Mouse (Mus musculus): ENCODE results near the gene Hspa1b. TPM values are rescaled to one million over a fixed set of nuclear protein-coding genes. Genes with fewer than 3 reads are reported as not detected.

Gene Hspa1b
- total RNA-seq, 2 experiments from 2014 or later: 13.9 to 67.7 TPM

DNA sequence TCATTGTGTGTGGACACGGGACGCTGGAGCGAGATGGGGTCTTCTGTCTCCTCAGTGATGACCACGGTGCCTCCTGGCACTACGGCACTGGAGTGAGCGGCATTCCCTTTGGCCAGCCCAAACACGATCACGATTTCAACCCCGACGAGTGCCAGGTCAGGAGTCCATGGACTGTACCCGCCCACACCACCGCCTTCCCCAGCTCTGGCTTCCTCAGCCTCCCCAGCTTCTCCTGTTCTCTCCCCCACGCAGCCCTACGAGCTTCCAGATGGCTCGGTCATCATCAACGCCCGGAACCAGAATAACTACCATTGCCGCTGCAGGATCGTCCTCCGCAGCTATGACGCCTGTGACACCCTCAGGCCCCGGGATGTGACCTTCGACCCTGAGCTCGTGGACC, 25.0 kb downstream of the Hspa1b start:
- ATAC-seq (replicated peaks; ENCODE audit: poor library complexity, severe bottlenecking): no peak

DNA sequence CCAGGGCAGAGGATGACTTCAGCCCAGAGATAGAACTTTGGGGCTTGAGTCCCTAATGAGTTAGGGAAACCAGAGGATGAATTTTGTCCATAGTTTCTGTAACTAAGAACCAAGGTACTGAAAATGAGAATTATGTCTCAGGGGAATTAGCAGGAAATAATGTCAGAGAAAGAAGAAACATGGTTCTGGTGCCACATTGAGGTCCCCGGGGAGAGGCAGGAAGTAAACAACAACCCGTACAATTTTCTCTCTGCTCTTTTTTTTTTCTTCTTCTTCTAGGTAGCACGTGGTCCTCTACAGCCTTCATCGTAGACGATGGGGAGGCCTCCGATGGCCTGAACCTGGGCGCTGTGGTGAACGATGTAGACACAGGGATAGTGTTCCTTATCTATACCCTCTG, 26.8 kb downstream of the Hspa1b start:
- ATAC-seq (replicated peaks; ENCODE audit: poor library complexity, severe bottlenecking): no peak

DNA sequence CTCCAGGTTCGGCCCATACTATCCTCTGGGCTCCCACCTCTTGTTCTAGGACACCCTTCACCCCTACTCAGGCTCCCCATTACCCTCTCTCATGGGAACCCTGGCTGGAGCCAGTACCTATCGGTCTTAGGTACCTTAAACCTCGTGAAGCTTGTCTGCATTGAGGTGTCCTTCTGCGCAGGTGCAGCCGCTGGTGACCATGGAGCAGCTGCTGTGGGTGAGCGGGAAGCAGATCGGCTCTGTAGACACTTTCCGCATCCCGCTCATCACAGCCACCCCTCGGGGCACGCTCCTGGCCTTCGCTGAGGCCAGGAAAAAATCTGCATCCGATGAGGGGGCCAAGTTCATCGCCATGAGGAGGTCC, 27.3 kb downstream of the Hspa1b start:
- no peak for ATAC-seq (replicated peaks; ENCODE audit: poor library complexity, severe bottlenecking)

DNA sequence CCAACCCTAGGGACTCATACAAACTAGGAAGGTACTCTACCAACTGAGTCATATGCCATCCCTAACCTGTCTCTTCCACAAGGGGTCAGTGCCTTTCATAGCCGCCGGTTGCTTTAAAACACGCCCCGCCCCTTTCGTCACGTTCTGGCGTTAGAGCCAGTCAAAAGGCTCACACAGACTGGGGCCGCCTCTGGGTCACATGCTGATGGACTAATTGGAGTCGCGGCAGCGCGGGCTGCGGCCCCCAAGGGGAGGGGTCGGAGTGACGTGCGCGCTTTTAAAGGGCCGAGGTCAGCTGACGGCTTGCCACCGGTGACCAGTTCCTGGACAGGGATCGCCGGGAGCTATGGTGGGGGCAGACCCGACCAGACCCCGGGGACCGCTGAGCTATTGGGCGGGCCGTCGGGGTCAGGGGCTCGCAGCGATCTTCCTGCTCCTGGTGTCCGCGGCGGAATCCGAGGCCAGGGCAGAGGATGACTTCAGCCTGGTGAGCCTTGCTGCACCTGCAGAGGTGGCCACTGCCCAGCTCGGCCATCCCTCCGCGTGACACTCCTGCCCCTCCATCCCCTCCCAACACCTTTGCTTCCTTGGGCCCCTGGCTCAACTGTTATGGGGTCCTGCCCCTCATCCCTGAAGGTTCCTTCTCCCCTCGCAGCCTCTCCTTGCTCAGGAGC, 27.8 kb downstream of the Hspa1b start, which contains the start of gene Neu1:
Gene Neu1, plus strand, starts transcription at position 193 of the 674 bp plus-strand sequence.
- peak; percentile 91 for ATAC-seq (replicated peaks; ENCODE audit: poor library complexity, severe bottlenecking)

DNA sequence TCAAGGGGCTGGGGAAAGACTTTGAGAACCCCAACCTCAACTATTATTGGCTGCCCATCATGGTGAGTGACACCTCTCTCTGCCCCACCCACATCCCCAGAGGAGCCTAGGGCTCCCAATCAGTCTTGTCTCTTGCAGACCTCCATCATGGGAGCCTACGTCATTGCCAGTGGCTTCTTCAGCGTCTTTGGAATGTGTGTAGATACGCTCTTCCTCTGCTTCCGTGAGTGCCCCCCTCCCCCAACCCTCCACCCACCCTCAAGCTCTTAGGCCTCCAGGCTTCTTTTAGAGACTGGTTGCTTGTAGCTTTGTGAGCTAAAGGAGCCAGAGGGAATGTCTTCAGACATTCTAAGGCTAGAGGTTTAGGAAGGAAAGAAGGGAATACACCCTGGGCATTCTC, 30.2 kb downstream of the Hspa1b start:
- no peak for ATAC-seq (replicated peaks; ENCODE audit: poor library complexity, severe bottlenecking)

DNA sequence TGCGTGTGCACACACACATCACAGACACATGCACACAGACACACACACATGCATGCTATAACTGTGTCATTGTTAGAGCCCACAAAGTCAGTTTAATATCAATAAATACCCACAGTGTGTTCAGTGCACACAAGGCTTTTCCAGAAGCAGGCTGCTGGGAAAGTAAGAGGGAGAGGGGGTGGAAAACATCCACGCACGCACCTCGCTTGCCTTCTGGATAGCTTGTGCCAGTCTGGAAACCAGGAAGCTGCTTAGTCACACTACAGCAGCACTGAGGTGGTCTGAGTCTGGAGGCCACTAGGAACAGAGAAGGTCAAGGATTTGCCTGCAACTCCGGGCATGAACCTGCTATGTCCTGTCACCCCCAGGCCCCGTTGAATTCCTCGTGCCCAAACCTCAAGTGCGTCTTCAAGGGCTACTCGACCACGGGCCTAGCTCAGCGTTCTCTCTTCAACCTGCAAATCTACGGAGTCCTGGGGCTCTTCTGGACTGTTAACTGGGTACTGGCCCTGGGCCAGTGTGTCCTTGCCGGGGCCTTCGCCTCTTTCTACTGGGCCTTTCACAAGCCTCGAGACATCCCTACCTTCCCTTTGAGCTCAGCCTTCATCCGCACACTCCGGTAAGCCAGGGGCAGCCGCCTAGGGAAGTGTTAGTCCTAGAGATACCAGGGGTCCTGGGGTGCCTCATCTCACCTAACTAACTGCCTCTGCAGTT, 31.6 kb downstream of the Hspa1b start:
- ATAC-seq (replicated peaks; ENCODE audit: poor library complexity, severe bottlenecking): no peak

DNA sequence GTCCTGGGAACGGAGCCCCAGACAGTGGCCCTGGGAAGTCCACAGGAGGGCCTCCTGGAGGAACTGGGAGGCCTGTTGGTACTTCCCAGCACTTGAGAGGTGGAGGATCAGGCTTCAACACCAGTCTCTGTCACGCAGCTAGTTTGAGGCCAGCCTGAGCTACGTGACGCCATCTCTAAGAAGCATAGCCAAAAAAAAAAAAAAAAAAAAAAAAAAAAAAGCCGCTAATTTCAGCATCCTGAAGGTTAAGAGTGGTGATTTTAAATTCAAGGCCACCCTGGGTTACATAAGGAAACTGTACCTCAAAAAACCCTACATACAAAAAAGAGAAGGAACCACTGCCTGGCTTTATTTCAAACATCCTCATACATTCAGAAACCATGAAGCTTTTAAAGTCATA, 34.8 kb downstream of the Hspa1b start:
- ATAC-seq (replicated peaks; ENCODE audit: poor library complexity, severe bottlenecking): peak; percentile 6; the same call in 1 of the 2 replicates

DNA sequence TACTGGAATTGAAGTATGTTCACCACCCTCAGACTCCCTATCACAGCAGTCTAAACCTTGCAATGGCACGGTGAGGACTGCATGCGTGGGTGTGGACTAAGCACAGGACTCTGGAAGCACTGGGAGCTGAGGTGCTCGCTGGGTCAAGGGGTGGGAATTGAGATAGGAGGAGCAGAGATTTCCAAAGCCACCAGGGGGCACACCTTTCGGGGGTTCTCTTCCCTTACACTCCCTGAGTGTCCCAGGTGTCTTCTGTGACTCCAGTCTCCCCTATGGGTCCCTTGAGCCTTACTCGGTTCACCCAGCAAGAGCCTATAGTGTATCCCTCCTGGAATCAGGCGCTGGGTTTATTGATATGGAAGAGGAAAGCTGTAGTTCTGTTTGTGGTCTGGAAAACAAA, 36.1 kb downstream of the Hspa1b start:
- ATAC-seq (replicated peaks; ENCODE audit: poor library complexity, severe bottlenecking): no peak; the same call in 1 of the 2 replicates

DNA sequence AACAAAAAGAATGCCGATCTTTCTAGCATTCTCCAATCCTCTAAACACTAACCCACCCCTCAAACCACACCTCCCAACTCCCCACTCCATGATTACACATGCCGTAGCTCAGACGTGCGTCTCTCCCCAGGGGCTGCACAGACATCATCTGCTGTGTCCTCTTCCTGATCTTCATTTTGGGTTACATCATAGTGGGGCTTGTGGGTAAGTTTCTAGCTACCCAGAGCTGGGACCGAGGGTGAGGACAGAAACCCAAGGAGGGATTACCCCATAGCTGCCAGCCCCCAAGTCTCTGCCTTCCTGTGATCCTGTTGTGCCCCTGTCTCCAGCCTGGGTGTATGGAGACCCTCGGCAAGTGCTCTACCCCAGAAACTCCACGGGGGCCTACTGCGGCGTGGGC, 41.9 kb downstream of the Hspa1b start:
- peak; percentile 78 for ATAC-seq (replicated peaks; ENCODE audit: poor library complexity, severe bottlenecking)

DNA sequence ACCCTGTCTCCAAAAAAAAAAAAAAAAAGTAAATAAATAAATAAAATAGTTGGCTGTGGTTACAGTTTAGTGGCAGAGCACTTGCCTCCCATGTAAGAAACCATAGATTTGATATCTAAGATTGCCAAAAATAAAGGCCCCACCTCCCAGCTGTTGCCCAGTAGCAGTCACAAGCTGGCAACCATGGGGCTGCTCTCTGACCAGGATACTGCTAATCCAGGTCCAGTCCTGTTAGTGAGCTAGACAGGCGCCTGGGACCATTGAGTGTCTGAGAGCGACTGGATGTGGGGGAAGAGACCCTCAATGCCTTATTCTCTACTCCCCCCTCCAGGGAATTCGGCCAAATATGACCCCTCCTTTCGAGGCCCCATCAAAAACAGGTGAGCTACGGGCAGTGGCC, 42.7 kb downstream of the Hspa1b start:
- ATAC-seq (replicated peaks; ENCODE audit: poor library complexity, severe bottlenecking): no peak

DNA sequence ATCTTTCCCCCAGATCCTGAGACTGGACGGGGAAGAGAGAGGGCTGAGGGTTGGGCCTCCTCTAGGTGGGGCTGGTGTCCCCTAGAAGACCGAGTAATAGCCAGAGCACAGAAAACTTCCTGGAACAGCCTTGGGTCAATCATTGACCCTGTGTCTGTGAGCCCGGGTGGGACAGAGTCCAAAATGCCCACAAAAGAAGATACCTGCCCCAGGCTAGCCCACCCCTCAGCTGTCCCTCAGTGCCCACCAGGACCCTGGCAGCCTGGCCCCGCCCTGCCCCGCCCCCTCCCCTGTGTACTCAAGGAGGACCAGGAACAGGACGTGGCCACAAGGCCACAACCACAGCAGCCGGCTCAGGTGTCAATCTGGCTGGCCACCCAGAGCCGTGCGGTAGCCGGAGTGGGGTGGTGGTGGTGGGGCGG, 43.6 kb downstream of the Hspa1b start:
- ATAC-seq (replicated peaks; ENCODE audit: poor library complexity, severe bottlenecking): peak; percentile 20; the same call in 1 of the 2 replicates

DNA sequence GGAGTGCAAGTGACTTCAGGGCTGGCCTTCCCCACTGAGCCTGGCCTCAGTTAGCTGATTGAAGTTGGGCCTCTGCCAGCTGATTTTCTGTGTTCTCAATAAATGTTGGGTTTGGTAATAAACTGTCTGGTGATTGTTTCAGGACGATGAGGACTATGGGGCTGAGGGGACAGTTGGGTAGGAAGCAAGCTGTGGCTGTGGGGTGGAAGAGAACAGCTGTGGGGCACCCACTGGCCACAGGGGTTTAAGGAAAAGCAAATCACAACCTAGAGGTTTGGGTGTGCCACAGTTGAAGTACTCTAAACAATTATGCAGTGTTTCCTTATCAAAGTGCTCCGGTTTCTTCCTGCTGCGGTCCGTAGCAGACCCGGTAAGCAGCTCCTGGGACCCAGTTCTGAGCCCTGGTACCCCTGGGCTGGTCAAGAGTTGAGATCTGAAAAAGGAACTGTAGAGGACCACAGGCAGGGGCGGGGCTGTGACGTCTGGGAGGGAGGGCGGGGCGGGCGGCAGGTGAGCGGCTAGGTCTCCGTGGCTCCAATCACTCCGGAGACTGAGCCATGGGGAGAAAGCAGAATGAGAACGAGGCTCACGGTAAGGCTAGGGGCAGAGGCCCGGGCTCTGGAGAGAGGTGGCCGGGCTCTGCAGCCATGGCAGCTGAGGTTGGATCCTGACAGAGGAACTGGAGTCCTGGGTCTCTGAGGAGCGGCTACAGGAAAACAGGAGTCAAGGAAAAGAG, 44.9 kb downstream of the Hspa1b start, which contains the start of gene Slc44a4:
Gene Slc44a4, plus strand, starts transcription at position 537 of the 736 bp plus-strand sequence.
- no peak for ATAC-seq (replicated peaks; ENCODE audit: poor library complexity, severe bottlenecking)

DNA sequence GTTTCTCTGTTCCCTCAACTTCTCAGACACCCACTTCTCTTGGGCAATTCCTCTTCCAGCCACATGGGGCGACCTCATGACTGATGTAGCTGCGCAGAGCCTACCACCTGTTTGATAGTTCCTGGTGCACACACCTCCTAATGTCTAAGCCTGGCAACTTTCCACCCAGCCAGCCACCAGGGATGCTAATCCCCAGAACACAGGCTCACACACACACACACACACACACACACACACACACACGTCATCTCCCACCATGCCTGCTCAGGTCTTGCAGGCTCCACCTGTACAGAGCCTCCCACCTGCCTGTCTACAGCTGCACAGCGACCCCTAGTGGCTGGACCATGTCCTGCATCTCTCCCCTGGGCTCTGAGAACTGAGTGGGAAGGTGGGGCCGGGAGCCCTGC, 47.1 kb downstream of the Hspa1b start:
- ATAC-seq (replicated peaks; ENCODE audit: poor library complexity, severe bottlenecking): peak; percentile 54

DNA sequence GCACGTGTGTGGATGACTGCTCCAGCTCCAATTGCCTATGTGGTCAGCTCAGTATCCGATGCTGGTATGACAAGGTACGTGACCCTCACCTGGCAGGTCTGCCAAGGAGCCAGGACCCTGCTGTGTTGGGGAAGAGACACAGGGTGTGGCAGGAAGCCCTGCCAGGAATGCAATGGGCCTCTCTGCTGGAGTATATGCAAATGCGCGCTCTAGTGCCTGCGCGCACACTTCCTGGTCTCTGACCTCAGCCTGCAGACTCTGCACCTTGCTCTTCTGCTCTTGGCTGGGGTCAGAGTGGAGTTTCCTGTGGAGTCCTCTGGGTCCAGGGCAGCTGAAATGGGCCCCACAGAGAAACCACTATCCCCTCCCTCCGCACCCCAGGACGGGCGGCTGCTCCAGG, 48.1 kb downstream of the Hspa1b start:
- ATAC-seq (replicated peaks; ENCODE audit: poor library complexity, severe bottlenecking): no peak

Other genes with a start within 250 kb of the Hspa1b start
Only the 30 nearest of the 42 such genes appear.
- gene Cyp21a1, start 154.7 kb downstream of the Hspa1b start, total RNA-seq (2014; fragmentation: Nextera tagmentation): not detected in 2 replicates
- not detected in 2 replicates for gene Cyp21a1, start 154.7 kb downstream of the Hspa1b start, total RNA-seq (2017)
- 24.0 and 47.6 TPM in 2 replicates for gene Stk19, start 122.3 kb downstream of the Hspa1b start, total RNA-seq (2014; fragmentation: Nextera tagmentation)
- gene Stk19, start 122.3 kb downstream of the Hspa1b start, total RNA-seq (2017): 23.1 and 29.0 TPM in 2 replicates
- 28.3 and 50.7 TPM in 2 replicates for gene Dxo, start 122.2 kb downstream of the Hspa1b start, total RNA-seq (2014; fragmentation: Nextera tagmentation)
- gene Dxo, start 122.2 kb downstream of the Hspa1b start, total RNA-seq (2017): 30.2 and 32.1 TPM in 2 replicates
- gene Skiv2l, start 109.0 kb downstream of the Hspa1b start, total RNA-seq (2014; fragmentation: Nextera tagmentation): 31.1 and 48.4 TPM in 2 replicates
- 29.3 and 43.9 TPM in 2 replicates for gene Skiv2l, start 109.0 kb downstream of the Hspa1b start, total RNA-seq (2017)
- 53.3 and 54.5 TPM in 2 replicates for gene Nelfe, start 108.8 kb downstream of the Hspa1b start, total RNA-seq (2014; fragmentation: Nextera tagmentation)
- 37.1 and 57.3 TPM in 2 replicates for gene Nelfe, start 108.8 kb downstream of the Hspa1b start, total RNA-seq (2017)
- not detected in 2 replicates for gene Cfb, start 96.7 kb downstream of the Hspa1b start, total RNA-seq (2014; fragmentation: Nextera tagmentation)
- not detected in 2 replicates for gene Cfb, start 96.7 kb downstream of the Hspa1b start, total RNA-seq (2017)
- gene Zbtb12, start 79.8 kb downstream of the Hspa1b start, total RNA-seq (2014; fragmentation: Nextera tagmentation): 12.2 and 14.2 TPM in 2 replicates
- gene Zbtb12, start 79.8 kb downstream of the Hspa1b start, total RNA-seq (2017): 13.3 and 15.3 TPM in 2 replicates
- gene Gm20547, start 77.2 kb downstream of the Hspa1b start, total RNA-seq (2014; fragmentation: Nextera tagmentation): not detected in 2 replicates
- gene Gm20547, start 77.2 kb downstream of the Hspa1b start, total RNA-seq (2017): not detected in 2 replicates
- gene C2, start 61.0 kb downstream of the Hspa1b start, total RNA-seq (2014; fragmentation: Nextera tagmentation): 1.5 and 7.7 TPM in 2 replicates
- 0.47 TPM in 1 of 2 replicates, not detected in the other for gene C2, start 61.0 kb downstream of the Hspa1b start, total RNA-seq (2017)
- gene Ehmt2, start 60.8 kb downstream of the Hspa1b start, total RNA-seq (2014; fragmentation: Nextera tagmentation): 78.2 and 87.0 TPM in 2 replicates
- gene Ehmt2, start 60.8 kb downstream of the Hspa1b start, total RNA-seq (2017): 90.9 and 120 TPM in 2 replicates
- 0.41 TPM in 1 of 2 replicates, not detected in the other for gene Slc44a4, start 44.8 kb downstream of the Hspa1b start, total RNA-seq (2014; fragmentation: Nextera tagmentation)
- 0.78 and 1.8 TPM in 2 replicates for gene Slc44a4, start 44.8 kb downstream of the Hspa1b start, total RNA-seq (2017)
- 30.3 and 35.3 TPM in 2 replicates for gene Neu1, start 28.0 kb downstream of the Hspa1b start, total RNA-seq (2014; fragmentation: Nextera tagmentation)
- 27.0 and 32.4 TPM in 2 replicates for gene Neu1, start 28.0 kb downstream of the Hspa1b start, total RNA-seq (2017)
- gene Gm20481, start 10.7 kb upstream of the Hspa1b start, total RNA-seq (2014; fragmentation: Nextera tagmentation): not detected in 2 replicates
- 0.34 and 1.4 TPM in 2 replicates for gene Gm20481, start 10.7 kb upstream of the Hspa1b start, total RNA-seq (2017)
- 5.5 and 6.2 TPM in 2 replicates for gene Hspa1a, start 12.9 kb upstream of the Hspa1b start, total RNA-seq (2014; fragmentation: Nextera tagmentation)
- gene Hspa1a, start 12.9 kb upstream of the Hspa1b start, total RNA-seq (2017): 45.2 and 49.0 TPM in 2 replicates
- not detected in 2 replicates for gene Hspa1l, start 13.5 kb upstream of the Hspa1b start, total RNA-seq (2014; fragmentation: Nextera tagmentation)
- gene Hspa1l, start 13.5 kb upstream of the Hspa1b start, total RNA-seq (2017): 0.09 TPM in 1 of 2 replicates, not detected in the other
- 129 and 305 TPM in 2 replicates for gene Lsm2, start 22.6 kb upstream of the Hspa1b start, total RNA-seq (2014; fragmentation: Nextera tagmentation)
- gene Lsm2, start 22.6 kb upstream of the Hspa1b start, total RNA-seq (2017): 42.0 and 71.6 TPM in 2 replicates
- 75.6 and 150 TPM in 2 replicates for gene Vars, start 41.7 kb upstream of the Hspa1b start, total RNA-seq (2014; fragmentation: Nextera tagmentation)
- 174 and 181 TPM in 2 replicates for gene Vars, start 41.7 kb upstream of the Hspa1b start, total RNA-seq (2017)
- gene Vwa7, start 57.3 kb upstream of the Hspa1b start, total RNA-seq (2014; fragmentation: Nextera tagmentation): 0.11 and 0.19 TPM in 2 replicates
- gene Vwa7, start 57.3 kb upstream of the Hspa1b start, total RNA-seq (2017): not detected in 2 replicates
- 2.5 TPM in 1 of 2 replicates, not detected in the other for gene Sapcd1, start 68.8 kb upstream of the Hspa1b start, total RNA-seq (2014; fragmentation: Nextera tagmentation)
- gene Sapcd1, start 68.8 kb upstream of the Hspa1b start, total RNA-seq (2017): 0.90 TPM in 1 of 2 replicates, not detected in the other
- 0.19 and 6.8 TPM in 2 replicates for gene Msh5, start 87.5 kb upstream of the Hspa1b start, total RNA-seq (2014; fragmentation: Nextera tagmentation)
- 0.62 and 3.6 TPM in 2 replicates for gene Msh5, start 87.5 kb upstream of the Hspa1b start, total RNA-seq (2017)
- gene Clic1, start 90.7 kb upstream of the Hspa1b start, total RNA-seq (2014; fragmentation: Nextera tagmentation): 231 and 245 TPM in 2 replicates
- 268 and 347 TPM in 2 replicates for gene Clic1, start 90.7 kb upstream of the Hspa1b start, total RNA-seq (2017)
- 3.4 TPM in 1 of 2 replicates, not detected in the other for gene Ddah2, start 99.8 kb upstream of the Hspa1b start, total RNA-seq (2014; fragmentation: Nextera tagmentation)
- 0.57 and 3.7 TPM in 2 replicates for gene Ddah2, start 99.8 kb upstream of the Hspa1b start, total RNA-seq (2017)
- gene Ly6g6c, start 106.2 kb upstream of the Hspa1b start, total RNA-seq (2014; fragmentation: Nextera tagmentation): not detected in 2 replicates
- gene Ly6g6c, start 106.2 kb upstream of the Hspa1b start, total RNA-seq (2017): not detected in 2 replicates
- not detected in 2 replicates for gene Mpig6b, start 106.9 kb upstream of the Hspa1b start, total RNA-seq (2014; fragmentation: Nextera tagmentation)
- gene Mpig6b, start 106.9 kb upstream of the Hspa1b start, total RNA-seq (2017): not detected in 2 replicates
- not detected in 2 replicates for gene Ly6g6e, start 117.7 kb upstream of the Hspa1b start, total RNA-seq (2014; fragmentation: Nextera tagmentation)
- not detected in 2 replicates for gene Ly6g6e, start 117.7 kb upstream of the Hspa1b start, total RNA-seq (2017)
- not detected in 2 replicates for gene Ly6g6d, start 118.8 kb upstream of the Hspa1b start, total RNA-seq (2014; fragmentation: Nextera tagmentation)
- not detected in 2 replicates for gene Ly6g6d, start 118.8 kb upstream of the Hspa1b start, total RNA-seq (2017)
- not detected in 2 replicates for gene Ly6g6f, start 126.4 kb upstream of the Hspa1b start, total RNA-seq (2014; fragmentation: Nextera tagmentation)
- gene Ly6g6f, start 126.4 kb upstream of the Hspa1b start, total RNA-seq (2017): not detected in 2 replicates
- gene Abhd16a, start 130.0 kb upstream of the Hspa1b start, total RNA-seq (2014; fragmentation: Nextera tagmentation): 26.7 and 33.3 TPM in 2 replicates
- 27.7 and 35.0 TPM in 2 replicates for gene Abhd16a, start 130.0 kb upstream of the Hspa1b start, total RNA-seq (2017)
- gene Ly6g5c, start 149.0 kb upstream of the Hspa1b start, total RNA-seq (2014; fragmentation: Nextera tagmentation): not detected in 2 replicates
- gene Ly6g5c, start 149.0 kb upstream of the Hspa1b start, total RNA-seq (2017): not detected in 2 replicates
- 1.6 TPM in 1 of 2 replicates, not detected in the other for gene Ly6g5b, start 156.2 kb upstream of the Hspa1b start, total RNA-seq (2014; fragmentation: Nextera tagmentation)
- 0.56 TPM in 1 of 2 replicates, not detected in the other for gene Ly6g5b, start 156.2 kb upstream of the Hspa1b start, total RNA-seq (2017)